Mouse (Mus musculus): ENCODE measurements around the gene Scd2. TPM values are rescaled to one million over a fixed set of nuclear protein-coding genes. Genes with fewer than 3 reads are reported as not detected.
"Not testable (repeated sequence)": the region's sequence is repeated elsewhere in the genome, so short reads cannot be mapped to it uniquely, and the experiment has no call there.

Gene Scd2
- 121 and 151 TPM in 2 replicates for polyA plus RNA-seq (2012; rRNA removed)

DNA sequence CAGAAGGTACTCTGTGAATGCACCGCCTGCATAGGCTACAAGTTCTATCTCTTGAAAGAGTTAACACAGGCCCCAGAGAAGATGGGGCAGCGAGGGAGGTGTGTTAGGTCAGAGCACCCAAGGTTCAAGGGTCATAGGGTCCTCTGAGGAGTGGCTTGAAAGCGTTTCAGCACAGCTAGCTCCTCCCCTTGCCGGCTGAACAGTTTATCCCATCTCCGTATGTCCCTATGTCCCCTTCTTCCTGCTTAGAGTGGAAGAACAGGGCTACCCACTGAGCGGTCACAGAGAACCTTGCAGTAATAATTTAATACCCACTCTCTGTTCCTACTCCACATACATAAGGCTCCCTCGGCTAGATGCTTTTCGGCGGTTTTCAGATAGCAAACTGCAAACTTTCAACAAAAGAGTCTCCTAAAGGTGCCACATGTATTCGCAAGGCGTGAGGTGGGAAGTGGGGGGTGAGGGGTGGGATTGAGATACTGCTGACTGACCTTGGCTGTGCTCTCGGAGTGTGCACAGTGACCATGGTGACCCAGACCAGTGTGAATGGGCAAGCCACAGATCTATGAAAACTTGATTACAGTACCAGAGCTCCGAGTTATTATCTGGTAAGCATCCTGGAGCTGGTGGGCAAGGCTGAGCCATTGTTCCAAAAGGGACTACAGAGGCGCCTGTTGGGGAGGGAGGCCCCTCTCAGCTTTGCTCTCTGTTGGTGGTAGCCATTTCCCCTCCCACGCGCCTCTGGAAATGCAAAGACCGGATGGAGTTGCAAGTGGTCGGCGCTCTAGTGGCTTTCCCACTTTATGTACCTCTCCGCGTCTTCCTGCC, at the start of gene Scd2:
Scd2 (plus strand) TSS at position 734 of the 828 bp plus-strand sequence.
- no peak for DNase-seq (ENCODE audit: low spot score)

DNA sequence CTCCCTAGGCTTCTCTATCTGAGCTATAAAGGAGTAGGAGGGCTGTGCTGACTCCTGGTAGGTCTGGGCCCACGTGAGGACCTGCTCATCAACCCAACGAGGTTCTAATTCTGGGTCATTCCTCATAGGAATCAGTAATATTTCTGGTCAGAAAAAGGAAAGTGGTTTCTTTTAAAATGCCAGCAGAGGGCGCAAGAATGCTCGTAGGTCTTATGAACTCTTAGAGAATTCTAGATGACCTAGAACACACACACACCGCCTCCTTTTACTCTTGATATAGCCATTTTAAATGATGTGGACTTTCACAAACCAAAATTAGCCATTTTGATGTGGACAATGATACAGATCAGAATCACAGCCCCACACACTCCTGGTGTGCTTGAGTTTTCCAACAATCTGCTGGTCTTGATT, 47.7 kb upstream of the Scd2 start:
- no peak for DNase-seq (ENCODE audit: low spot score)

DNA sequence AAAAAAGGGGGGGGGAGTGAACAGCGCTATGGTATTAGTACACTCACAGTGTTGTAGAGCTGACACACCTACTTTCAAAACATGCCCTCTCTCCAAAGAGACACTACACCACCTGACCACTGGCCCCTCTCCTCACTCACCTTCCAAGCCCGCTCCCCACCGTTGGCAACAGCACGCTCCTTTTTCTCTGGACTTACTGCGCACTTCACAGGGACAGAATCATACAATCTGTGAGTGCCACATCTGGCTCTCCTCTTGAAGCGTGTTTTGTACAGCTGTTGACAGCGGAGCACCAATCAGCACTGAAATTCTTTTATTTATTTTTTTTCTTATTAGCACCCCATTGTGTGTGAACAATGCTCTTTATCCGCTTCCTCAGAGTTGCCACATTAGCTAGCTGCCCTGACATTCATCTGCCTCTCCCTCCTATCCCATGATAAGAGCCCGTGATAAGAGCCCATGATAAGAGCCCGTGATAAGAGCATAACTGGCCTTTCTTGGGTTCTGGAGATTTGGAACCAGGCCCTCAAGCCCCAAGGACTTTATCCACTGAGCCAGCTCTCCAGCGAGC, 47.0 kb upstream of the Scd2 start:
- no peak for DNase-seq (ENCODE audit: low spot score)

DNA sequence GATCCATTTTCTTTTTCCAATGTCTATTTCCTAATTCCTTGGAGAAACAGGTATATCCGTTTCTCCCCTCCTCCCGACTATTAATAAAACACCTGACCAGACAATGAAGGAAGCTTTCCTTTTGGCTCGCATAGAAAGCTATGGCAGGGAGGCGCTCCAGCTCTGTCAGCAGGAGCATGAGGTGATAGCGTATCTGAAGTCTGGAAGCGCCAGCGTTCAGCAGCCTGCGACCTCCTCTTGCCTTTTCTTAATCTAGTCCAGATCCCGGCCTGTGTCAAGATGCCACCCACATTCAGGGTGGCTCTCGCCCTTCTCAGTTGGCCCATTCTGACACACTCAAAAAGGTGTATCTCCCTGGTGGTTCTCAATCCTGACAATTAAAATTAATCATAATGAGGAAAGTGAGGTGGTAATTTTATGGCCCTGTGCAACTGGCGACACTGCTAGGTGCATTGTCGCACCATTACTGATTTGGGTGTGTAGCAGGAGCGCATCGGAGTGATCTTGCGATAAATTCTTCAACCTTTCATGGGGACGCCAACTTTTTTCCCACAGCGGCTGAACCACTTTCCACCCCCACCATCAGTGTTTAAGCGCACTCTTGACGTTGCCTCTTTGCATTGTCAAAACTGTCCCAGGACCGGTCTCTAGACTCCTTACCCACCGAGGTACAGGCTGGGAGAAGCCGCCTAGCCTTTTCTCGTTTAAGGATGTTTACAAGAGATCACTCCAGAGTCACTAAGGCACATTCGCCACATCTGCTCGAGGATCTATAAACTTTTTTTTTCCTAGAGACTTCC, 46.0 kb upstream of the Scd2 start:
- no peak for DNase-seq (ENCODE audit: low spot score)

DNA sequence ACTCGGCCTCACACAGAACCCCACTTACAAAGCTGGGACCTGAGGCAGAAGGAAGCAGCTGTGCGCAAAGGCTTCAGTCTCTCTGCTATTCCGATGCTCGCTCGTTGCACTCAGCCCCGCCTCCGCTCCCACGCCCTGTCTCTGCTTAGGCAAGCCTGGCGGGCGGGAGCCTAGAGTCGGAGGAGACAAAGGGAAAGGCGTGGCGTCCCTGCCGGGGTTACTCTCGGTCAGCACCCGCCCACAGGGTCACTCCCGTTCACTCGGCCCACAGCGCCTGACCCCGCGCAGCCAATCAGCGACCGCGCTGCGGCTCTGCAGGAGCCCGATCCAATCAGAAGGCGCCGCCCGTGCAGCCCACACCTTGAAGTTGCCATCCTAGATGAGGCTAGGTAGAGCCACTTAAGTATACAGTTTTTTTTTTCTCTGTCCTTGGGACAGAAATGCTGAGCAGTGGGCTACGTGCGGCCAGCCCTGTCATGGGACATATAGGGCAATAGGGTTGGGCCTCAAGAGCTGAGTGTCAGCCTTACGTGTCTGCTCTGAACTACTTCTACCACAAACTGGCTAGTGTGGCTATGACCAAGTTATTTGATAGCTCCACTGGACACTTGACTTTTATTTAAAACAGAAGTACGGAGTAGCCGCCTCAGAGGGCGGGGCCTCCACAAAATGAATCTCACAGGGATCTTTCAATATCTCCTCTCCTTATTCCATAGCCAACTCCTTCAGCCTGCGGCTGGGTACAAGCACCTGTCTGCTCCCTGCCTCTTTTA, 45.2 kb upstream of the Scd2 start:
- peak; percentile 80 for DNase-seq (ENCODE audit: low spot score)

DNA sequence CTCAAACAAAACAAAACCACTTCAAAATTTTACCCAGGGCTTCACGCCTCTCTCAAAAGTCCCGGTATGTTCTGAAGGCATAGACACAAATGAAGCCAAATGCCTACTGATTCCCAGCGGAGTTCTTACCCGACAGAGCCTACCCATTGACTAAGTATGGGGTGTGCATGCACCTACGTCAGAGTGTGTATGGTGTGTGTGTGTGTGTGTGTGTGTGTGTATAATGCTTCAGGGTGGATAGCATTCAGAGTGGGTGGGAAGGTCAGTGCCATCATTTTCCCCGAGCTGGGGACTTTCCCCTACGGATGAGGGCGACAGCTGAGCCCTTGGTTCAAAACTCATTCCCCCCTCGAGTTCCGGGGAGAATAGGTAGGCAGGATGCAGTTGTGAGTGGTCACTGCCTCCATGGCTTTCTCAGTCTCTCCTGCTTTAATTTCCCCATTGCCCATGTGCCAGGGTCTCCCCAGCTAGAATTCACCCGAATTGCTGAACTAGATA, 44.6 kb upstream of the Scd2 start:
- DNase-seq (ENCODE audit: low spot score): no peak

DNA sequence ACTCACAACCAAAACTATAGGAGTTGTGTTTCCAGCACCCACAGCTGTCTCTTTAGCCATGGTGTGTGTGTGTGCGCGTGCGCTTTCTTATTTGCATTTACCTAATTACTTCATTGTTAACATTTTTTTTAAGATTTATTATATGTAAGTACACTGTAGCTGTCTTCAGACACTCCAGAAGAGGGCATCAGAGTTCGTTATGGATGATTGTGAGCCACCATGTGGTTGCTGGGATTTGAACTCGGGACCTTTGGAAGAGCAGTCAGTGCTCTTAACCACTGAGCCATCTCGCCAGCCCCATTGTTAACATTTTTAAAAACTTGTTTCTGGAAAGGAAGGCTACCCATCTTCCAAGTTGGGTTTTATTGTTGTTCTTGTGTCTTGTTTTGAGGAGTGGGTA, 42.3 kb upstream of the Scd2 start:
- DNase-seq (ENCODE audit: low spot score): not testable (repeated sequence)

DNA sequence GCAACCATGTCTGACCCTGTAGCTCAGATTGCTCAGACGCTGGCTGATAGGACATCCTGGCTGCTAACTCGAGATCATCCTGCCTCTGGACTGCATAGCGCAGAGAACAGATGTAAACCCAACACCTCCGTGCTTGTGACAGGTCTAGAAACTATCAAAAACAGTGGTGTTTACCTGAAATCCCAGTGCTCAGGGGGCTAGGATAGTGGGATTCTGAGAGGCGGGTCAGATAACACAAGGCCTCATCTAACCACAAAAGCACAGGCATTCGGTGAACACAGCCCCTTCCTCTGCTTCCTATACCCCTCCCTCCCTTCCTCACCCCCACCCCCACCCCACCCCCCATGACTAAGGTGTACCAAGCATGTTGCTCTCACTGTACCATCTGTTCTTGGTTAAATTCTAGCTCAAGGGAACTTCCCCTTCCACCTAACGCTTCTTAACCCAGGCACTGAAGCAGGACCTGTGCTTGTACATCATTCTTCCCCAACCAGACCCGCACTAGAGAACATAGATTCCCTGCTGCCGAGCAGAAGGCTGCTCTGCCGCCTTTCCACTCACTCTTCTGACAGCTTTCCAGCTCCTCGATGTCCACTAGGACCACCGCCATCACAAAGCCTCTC, 41.4 kb upstream of the Scd2 start:
- DNase-seq (ENCODE audit: low spot score): no peak

DNA sequence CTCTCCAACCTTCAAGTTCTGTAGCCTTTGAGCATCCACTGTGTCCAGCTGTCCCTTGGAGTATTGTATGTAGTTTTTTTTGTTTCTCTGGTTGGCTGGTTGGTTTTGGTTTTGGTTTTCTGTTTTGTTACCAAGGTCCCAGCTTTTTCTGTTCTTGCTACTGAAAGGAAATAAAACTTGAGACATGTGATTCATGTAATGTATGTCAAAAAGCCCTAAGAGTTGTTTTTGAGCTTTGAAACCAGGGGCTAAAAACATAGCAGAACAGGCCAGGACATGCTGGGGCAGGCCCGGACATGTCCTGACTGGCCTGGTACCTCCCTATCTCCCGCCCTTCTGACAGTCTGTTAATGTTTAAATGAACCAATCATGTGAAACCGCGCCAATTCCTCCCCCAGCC, 39.4 kb upstream of the Scd2 start:
- DNase-seq (ENCODE audit: low spot score): not testable (repeated sequence)

DNA sequence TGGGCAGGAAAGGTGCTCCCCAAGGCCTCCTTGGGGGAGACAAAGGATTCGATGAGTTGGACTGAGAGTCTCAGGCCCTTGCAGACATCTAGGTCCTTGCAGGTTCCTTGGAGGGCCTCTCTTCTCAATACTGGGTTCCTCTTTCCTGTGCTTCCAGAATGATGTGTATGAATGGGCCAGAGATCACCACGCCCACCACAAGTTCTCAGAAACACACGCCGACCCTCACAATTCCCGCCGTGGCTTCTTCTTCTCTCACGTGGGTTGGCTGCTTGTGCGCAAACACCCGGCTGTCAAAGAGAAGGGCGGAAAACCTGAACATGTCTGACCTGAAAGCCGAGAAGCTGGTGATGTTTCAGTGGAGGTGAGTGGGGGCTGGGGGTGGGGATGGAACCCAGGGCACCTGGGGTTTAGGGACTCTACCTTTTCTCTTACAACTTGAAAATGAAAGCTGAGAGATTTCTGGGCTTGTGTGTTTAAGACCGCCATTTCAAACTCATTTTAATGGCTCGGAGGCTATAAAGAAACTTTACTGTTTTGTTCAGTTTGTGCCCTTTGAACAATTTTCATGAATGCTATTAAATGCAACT, 36.0 kb upstream of the Scd2 start:
- DNase-seq (ENCODE audit: low spot score): no peak

DNA sequence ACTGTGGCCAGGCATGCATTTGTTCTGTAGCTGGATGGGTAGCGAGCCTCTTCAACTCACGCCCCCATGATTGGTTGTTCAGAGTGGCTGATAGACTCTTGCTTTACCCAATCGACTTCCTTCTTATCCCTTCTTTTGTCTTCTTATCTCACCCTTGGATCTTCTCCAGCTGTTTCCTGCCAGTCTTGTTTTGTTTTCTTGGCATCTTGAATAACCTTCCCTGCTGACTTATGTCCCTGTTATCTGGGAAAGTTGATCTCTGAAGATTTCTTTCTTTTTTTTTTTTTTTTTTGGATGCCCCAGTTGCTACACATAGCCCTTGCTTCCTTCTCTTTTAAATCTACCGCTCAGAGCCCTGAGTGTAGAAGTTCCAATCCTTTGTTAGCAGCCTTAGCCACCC, 34.0 kb upstream of the Scd2 start:
- DNase-seq (ENCODE audit: low spot score): no peak

DNA sequence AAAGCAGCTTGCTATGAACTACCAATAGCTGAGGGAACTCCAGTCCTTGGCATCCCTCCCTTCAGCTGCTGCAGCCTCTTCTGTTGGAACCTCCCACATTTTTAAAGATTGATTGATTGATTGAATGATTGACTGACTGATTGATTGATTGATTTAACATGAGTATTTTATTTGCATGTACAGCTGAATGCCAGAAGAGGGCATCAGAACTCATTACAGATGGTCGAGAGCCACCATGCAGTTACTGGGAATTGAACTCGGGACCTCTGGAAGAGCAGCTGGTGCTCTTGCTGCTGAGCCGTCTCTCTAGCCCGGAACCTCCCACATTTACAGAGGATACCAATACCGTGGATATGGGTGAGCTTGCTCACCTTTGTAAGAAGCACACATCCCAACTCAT, 33.0 kb upstream of the Scd2 start:
- DNase-seq (ENCODE audit: low spot score): no peak

DNA sequence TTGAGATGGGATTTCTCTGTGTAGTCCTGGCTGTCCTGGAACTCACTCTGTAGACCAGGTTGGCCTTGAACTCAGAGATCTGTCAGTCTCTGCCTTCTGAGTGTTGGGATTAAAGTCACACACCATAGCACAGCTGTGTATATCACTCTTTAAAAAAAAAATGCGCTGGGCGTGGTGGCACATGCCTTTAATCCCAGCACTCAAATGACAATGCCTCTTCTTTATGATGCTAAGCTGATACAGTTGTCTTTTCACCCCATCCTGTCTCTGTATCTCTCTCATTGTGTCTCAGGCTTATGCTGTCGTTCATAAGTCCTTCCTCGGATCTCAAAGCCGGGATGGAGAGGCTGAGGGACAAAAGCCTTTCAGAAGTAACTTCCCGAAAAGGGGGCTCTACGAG, 31.7 kb upstream of the Scd2 start:
- DNase-seq (ENCODE audit: low spot score): no peak

DNA sequence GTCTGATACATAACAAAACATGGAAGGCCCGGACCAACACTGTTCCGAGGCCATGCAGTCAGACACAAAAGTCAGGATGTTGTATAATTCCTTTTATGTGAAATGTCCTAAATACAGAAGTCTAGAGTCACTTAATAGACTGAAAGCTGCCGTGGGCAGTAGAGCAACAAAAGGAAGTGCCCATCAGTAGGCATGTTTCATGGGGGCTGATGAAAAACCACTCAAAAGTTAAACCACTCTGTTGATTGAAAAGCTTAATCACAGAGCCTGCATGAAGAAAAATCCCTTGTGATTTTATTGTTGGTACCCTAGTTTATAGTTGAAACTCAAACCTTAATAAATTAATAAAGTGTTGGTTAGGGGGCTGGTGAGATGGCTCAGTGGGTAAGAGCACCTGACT, 29.9 kb upstream of the Scd2 start:
- DNase-seq (ENCODE audit: low spot score): no peak

DNA sequence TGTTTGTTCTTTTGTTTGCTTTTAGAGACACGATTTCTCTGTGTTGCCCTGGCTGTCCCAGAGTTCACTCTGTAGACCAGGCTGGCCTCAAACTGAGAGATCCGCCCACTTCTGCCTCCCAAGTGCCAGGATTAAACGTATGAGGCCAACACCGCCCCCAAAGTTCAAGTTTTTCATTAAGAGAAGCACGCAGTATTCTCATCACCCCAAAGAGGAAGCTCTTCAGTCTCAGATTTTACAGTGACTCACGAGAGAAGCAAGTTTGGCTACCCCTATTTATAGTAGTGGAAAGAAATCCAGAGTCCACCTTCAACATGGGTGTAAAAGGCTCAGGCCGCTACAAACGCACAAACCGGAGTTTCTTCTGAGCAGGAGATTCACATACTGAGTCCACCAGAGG, 29.2 kb upstream of the Scd2 start:
- no peak for DNase-seq (ENCODE audit: low spot score)

DNA sequence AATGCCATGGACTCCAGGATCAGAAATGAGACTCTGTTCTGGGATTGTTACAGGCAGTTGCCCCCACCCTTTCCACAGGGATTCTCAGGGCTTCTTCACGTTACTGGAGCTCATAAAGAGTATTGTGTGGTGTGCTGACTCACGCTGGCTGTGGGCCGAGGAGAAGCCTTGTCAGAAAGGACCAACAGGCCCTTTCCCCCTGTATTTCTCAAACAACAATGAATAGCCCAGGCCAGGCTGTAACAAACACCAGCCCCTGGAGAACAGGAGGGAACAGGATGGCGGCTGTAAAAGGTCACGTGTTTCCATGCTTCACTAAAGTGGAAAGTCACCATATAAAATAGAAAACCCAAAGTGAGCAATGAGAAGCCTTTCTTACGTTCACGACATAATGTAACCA, 28.2 kb upstream of the Scd2 start:
- DNase-seq (ENCODE audit: low spot score): no peak

DNA sequence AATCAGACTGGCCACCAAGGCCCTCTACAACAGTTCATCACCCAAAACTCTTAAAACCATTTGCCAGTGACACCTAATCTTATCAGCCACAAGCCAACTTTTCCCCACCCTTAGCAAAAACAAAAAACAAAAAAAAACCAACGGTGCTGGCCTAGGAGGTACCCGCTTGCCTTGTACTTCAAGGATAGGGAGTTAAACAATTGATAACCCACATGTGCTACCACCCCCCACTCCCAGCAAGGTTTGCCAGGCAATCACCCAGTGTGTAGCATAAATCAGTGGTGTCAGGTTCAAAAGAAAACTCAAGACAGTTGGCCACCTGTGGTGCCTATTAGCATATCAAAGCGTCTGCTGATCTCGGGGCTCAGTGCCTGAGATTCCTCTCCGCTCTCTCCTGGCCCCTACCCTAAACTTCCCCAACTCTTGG, 27.6 kb upstream of the Scd2 start:
- DNase-seq (ENCODE audit: low spot score): no peak

DNA sequence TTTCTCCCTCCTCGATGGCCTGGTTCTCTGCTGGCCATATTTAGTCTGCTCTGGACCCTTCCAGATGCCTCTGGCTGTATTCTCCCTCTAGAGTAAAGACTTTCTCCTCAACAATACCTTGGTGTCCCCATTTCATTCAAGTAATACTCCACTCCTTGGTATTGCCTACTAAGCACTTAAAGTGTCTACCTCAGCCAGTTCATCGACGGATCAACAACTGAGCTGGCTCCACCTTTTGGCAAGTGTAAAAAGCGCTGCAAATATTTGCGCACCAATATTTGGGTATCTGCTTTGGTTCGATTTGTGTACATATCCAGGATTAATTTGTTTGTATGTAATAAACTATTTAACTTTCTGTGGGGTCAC, 27.0 kb upstream of the Scd2 start:
- no peak for DNase-seq (ENCODE audit: low spot score)

DNA sequence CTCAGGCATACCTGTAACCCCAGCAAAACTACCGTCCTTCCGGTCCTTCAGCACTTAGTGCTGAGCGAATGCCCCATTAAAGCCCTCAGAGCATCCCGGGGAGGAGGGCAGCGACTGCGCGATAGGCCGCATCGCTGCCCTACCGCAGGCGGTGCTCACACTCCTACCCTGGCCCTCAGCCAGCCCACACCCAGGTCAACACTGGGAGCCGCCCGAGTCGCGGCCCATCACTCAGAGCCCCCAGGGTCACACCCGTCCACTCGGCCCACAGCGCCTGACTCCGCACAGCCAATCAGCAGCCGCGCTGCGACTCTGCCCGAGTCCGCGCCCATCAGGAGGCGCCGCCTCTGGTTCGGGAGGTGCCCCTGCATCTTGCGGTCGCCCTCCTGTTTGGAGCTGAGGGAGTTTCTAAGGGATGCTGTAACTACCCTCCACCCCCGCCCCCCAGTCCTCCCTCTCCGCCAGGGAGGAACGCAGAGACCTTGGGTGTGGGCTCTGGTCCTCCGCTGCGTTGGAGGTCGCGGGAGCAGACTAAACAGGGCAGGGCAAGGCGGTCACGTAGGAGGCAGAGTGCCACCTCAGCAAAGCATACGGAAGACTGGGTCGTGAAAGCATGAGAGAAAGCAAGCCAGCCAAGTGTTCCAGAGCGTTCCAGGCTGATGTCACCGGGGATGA, 26.5 kb upstream of the Scd2 start:
- DNase-seq (ENCODE audit: low spot score): peak; percentile 81

DNA sequence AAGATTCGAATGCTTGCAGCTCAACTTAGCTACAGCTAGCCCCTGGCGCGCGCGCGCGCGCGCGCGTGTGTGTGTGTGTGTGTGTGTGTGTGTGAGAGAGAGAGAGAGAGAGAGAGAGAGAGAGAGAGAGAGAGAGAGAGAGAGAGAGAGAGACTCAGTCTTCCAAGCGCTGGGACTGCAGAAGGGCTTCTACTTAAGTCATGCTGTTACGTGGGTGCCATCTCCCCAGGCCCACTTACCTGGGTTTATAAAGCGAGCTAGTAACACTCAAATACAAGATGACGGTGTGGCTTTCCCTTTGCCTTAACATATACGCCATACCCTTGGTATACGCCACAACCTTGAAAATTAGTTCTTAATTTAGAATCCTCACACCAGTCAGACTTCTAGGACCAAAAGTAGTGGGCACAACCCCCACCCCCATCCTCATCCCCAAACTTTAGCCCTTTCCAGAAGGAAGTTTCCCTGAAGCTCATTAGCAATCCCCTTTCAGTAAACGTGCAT, 25.9 kb upstream of the Scd2 start:
- DNase-seq (ENCODE audit: low spot score): no peak

Data from urinary bladder, adult 2 months (tissue).